Mouse (Mus musculus): ENCODE results near the gene Vamp5.

- TF ChIP-seq USF1 (IDR thresholded peaks at IDR 0.05; ENCODE audit: low read depth, low read length) (peak; percentile 83), GATA1 (IDR thresholded peaks at IDR 0.05; ENCODE audit: low read depth, low read length) (peak; percentile 66), NRF1 (IDR thresholded peaks at IDR 0.05; ENCODE audit: insufficient read depth, low read depth, low read length, poor library complexity, severe bottlenecking) (no peak), MXI1 (IDR thresholded peaks at IDR 0.05; ENCODE audit: low read depth, low read length) (peak; percentile 37; the same call in 1 of the 2 replicates), MEF2A (IDR thresholded peaks at IDR 0.05; ENCODE audit: extremely low read depth, insufficient replicate concordance, low read depth, low read length, poor library complexity, severe bottlenecking) (no peak), CTCF (IDR thresholded peaks at IDR 0.05 in 2 of 3, conservative IDR thresholded peaks at IDR 0.05 in 1 of 3; ENCODE audit: control insufficient read depth in 1 of 3, insufficient read depth in 1 of 3, low read depth in 2 of 3, low read length in 3 of 3, poor library complexity in 1 of 3, severe bottlenecking in 1 of 3) (no peak), POLR2A (IDR thresholded peaks at IDR 0.05; ENCODE audit: control insufficient read depth in 1 of 2, insufficient read depth in 1 of 2, low read depth in 1 of 2, low read length in 2 of 2, poor library complexity in 1 of 2) (peak in 1 of 2 experiments; percentile 44; a peak in 2 of 4 replicates), ELF1 (IDR thresholded peaks at IDR 0.05; ENCODE audit: low read depth, low read length) (no peak), ZC3H11A (IDR thresholded peaks at IDR 0.05; ENCODE audit: low read depth, low read length) (no peak), E2F4 (IDR thresholded peaks at IDR 0.05; ENCODE audit: borderline replicate concordance, low read depth, low read length) (no peak), SMC3 (IDR thresholded peaks at IDR 0.05; ENCODE audit: low read depth, low read length) (no peak), HCFC1 (IDR thresholded peaks at IDR 0.05; ENCODE audit: low read depth, low read length) (no peak)
Observed at GRCm38 (mm10) chr6:72374820-72375563, 5.3 kb downstream of the Vamp5 start.

Data from MEL (cell line).